Mouse (Mus musculus) brain, embryonic 14.5 days (tissue): ENCODE measurements at regions not wholly inside any gene's neighbourhood (a gene's known extent, or its start where the extent isn't known, plus 50 kb on each side); places are given as distances from the start of the nearest gene placed in this dataset.

Experiments
- CTCF ChIP-seq: fragments of 200-500 bp; IDR thresholded peaks from 2 replicates; pipeline ENCODE4 v1.5.1; 2012; ENCODE audit warnings: inconsistent platforms, mild to moderate bottlenecking, moderate library complexity, borderline replicate concordance; ENCODE audit not compliant: insufficient read depth, insufficient read length; ENCODE audit errors: extremely low read depth
- POLR2A ChIP-seq: fragments of 200-500 bp; IDR thresholded peaks from 2 replicates; pipeline ENCODE4 v1.6.1; 2012; ENCODE audit warnings: mild to moderate bottlenecking, inconsistent platforms, borderline replicate concordance; ENCODE audit not compliant: poor library complexity, insufficient read depth, insufficient read length, severe bottlenecking; ENCODE audit errors: extremely low read depth

DNA sequence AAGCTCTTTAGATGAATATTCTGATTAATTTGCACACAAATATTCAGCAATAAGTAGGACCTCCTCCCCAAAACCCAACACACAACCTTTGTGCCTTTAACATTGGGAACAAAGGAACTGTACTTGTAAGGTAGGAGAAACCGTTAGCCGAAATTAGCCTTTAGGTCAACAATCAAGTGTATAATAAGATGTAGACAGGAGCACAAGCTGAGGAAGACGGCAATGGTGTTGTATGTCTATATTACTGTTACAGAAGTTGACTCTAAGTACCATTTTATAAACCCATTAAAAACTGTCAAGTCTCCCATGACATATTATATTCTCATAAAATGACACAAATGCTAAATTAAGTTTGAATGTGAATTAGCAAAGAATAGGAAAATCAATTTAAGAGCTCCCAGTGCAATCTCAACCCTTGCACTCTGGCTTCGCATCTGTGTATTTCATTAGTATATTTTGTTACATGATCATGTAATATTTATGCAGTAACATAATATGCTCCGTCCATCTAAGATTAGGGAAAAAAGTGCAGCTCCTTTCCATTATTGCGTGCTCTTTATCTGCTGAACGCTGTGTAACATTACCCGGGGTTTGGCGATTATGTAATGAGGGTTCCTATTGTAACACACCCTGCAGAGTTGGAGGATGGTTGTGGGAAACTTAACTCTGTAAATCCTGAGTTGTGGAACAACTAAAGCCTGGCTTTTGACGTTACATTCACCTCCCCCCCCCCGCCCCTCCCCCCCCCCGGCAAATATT is 510.3 kb upstream of the Cited2 start:
- TF ChIP-seq CTCF (no peak), POLR2A (no peak)
